Mouse (Mus musculus) kidney, postnatal 14 days (tissue): Measurements from ENCODE around the gene Farsa.
"Not testable (repeated sequence)": the region's sequence is repeated elsewhere in the genome, so short reads cannot be mapped to it uniquely, and the experiment has no call there.

Experiments
- DNase-seq: peaks from one replicate; pipeline ENCODE4 v3.0.0; 2022; ENCODE audit warnings: mixed read lengths

Gene Farsa

DNA sequence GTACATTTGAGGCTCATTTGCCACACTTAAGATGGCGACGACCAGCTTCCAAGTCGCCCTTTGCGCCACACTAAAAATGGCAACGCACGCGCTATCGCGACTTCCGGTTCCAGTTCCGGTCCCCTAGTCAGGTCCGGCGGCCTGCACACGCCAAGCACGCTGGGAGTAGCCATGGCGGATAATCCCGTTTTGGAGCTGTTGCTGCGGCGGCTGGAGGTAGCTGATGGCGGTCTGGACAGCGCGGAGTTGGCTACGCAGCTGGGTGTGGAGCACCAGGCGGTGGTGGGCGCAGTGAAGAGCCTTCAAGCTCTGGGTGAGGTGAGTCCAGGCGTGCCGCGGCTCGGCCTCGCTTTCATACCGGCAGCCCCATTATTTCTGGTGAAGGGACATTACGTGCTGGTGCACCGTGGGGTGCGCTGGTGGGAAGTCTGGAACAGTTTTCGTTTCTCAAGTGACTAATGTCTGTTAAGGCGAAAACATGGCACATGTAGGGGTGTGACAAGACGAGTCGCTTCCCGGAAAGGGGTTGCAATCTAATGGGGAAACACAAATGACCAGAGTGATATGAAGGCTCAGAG is at the start of gene Farsa:
TSS of gene Farsa (plus strand) at position 126 of the 578 bp plus-strand sequence.
- peak; percentile 94 for DNase-seq

- DNase-seq = no peak
Observed at GRCm38 (mm10) chr8:84809109-84809940, 47.5 kb upstream of the Farsa start.

DNA sequence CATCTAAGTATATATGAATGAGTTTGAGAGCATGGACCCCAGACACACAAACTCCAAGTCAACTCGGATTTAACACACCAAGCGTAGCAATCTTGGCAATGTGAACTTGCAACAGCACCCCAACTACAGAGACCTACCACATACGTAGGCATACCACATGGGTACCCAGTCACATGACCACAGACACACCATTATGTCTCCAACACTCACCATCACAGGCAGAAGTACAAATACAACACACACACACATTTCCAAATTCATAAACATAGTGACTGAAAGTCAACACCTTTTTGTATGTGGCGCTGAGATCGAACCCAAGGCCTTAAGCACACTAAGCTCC is 46.9 kb upstream of the Farsa start:
- DNase-seq = no peak

DNA sequence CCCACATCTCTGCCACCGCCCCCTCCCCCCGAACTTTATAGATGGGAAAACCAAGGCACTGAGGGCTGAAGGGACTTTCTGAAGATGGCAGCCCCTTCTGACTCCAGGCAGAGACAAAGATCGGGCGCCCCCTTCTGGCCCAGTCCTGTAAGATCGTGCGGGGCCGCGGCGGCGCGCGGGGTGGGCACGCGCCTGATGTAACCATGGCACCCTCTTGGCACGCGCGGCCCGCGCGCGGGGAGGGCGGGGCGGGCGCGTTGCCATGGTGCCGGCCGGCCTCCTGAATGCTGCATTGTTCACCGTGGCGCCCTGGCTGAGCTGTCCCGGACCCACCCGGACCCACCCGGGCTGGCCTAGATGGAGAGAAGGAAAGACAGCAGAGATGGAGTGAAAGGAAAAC is 45.9 kb upstream of the Farsa start:
- peak; percentile 94 for DNase-seq

DNA sequence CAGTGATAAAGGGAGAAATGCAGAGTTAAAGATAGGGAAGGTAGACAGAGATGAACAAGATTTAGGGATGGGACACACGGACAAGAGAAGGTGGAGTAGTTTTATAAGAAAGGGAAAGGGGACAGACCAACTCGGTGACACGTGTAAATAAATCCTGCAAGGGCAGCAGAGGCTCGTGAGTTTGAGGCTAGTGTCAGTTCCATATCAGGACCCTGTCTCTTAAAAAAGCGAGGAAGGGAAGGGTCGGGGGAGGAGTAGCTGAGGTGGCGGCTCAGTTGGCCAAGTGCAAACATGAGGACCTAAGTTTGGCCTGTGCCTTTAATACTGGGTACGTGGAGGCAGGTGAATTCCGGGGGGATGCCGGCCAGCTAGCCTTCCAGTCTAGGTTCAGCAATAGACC is 45.5 kb upstream of the Farsa start:
- DNase-seq = no peak

GRCm38 (mm10) chr8:84813059-84813458 is 43.7 kb upstream of the Farsa start:
- DNase-seq = peak; percentile 82

- DNase-seq = no peak
Observed at GRCm38 (mm10) chr8:84813830-84814229, 43.0 kb upstream of the Farsa start.

GRCm38 (mm10) chr8:84814240-84814554 is 42.6 kb upstream of the Farsa start:
- DNase-seq = no peak

- DNase-seq = no peak
Observed at GRCm38 (mm10) chr8:84814555-84815441, 42.0 kb upstream of the Farsa start.

DNA sequence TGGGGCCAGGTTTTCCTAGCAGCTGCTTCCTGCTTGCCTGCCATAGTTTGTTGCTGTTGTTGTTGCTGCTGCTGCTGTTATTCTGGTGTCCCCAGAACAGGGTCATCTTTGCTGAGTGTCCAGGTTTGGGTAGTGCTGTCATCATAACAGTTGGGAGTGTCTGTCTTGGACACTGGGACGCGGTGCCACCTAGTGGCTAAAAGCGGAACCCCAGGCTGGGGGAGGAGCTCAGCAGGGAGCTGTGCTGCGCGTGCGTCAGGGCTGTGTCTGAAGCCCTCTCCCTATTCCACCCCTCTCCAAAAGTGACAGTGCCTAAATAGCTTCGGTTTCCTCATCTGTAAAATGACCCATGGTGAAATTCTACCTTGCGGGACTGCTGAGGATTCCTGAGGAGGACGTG is 41.2 kb upstream of the Farsa start:
- peak; percentile 94 for DNase-seq

DNA sequence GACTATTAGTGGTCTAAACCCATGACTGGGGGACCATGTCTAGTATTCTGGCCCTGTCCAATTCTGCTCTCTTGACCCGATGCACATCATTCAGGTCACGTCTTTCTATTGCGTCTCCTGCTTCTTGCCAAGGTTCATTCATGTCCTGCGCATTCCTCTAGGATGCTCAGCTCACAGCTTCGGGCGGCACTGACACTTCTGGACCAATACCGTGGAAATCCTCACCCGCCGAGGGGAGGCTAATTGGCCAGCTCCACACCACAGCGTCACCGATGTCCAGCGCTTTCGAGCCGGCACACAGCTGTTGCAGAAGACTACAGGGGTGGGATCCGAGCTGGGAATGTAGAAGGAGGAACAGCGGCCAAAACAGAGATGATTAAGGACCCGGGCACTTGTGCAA is 40.7 kb upstream of the Farsa start:
- no peak for DNase-seq

DNA sequence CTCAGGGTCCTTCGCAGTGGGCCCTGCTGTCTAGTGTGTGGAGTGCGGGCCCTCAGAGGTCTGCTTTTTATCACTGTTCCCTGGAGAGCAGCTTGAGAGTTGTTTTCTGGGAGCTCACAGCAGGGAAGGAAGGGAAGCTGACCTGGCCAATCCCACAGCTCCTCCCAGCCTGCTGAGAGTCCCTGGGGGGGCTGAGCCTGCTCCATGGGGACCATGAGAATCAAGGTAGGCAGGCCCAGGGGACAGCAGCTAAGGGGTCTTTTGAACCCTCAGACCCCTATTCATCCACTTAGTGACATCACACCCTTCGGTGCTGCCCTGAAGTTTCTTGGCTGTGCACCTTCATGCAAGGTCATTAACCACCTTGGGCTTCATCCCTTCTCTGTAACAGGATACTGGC is 34.1 kb upstream of the Farsa start, which contains the start of gene Dand5:
TSS of gene Dand5 (minus strand) at position 101 of the 400 bp plus-strand sequence.
- no peak for DNase-seq

DNA sequence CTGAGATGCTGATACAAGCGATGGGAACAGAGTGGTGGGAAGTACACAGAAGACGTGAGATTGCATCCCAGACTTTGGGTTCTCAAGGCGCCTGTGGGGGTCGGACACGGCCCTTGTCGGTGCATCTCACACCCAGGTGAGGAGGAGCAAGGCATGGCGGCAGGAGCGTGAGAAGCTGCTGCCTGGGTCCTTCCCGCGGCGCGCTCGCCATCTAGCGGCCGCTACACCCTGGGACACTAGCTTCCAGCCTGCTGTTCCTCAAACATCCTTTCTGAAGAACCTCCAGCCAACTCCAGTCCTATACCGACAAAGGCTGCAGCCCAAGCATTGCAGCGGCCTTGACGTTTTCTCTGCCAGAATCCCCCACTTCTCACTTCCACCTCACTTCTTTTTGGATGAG is 33.1 kb upstream of the Farsa start:
- DNase-seq = peak; percentile 64

DNA sequence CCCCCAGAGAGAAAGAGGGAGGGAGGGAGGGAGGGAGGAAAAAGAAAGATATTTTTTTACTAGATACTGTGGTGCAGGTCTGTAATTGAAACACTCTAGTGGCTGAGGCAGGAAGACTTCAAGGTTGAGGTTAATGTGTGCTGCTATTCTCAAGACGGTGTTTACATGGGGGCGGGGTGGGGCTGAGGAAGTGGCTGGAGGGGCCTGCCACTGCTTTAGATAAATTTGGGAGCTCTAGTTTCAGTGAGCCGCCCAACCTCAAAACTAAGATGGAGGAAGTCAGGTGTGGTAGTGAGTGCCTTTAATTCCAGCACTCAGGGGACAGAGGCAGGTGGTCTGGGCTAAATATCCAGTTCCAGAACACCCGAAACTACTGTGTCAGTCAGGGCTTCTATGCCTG is 31.2 kb upstream of the Farsa start:
- no peak for DNase-seq

- not testable (repeated sequence) for DNase-seq
Observed at GRCm38 (mm10) chr8:84826518-84826917, 30.3 kb upstream of the Farsa start.

- DNase-seq = no peak
Observed at GRCm38 (mm10) chr8:84831490-84831889, 25.3 kb upstream of the Farsa start, which contains the start of gene Gadd45gip1. Gadd45gip1 (plus strand) TSS chr8:84831522.

DNA sequence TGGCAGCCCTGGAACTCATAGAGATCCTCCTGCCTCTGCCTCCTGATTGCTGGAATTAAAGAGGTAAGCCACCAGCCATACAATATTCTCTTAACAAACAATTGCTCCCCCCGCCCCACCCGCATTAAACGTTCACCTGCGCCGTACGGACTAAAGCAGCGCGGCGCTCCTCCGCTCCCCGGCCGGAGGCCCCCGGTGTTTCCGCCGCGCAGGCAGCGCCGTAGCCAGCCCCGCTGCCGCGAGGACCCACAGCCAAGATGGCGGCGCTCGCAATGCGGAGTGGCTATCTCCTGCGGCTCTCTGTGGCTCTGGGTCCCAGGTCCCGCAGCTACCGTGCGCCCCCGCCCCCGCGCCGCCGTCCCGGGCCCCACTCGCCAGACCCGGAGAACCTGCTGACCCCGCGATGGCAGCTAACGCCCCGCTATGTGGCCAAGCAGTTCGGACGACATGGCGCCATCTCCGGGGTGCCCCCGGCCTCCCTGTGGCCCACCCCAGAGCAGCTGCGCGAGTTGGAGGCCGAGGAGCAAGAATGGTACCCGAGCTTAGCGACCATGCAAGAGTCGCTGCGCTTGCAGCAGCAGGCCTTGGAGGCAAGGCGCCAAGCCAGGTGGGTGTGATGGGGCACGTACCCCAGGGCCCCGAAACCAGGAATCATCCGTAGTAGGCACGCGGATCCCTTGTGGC is 24.6 kb upstream of the Farsa start:
- peak; percentile 88 for DNase-seq

DNA sequence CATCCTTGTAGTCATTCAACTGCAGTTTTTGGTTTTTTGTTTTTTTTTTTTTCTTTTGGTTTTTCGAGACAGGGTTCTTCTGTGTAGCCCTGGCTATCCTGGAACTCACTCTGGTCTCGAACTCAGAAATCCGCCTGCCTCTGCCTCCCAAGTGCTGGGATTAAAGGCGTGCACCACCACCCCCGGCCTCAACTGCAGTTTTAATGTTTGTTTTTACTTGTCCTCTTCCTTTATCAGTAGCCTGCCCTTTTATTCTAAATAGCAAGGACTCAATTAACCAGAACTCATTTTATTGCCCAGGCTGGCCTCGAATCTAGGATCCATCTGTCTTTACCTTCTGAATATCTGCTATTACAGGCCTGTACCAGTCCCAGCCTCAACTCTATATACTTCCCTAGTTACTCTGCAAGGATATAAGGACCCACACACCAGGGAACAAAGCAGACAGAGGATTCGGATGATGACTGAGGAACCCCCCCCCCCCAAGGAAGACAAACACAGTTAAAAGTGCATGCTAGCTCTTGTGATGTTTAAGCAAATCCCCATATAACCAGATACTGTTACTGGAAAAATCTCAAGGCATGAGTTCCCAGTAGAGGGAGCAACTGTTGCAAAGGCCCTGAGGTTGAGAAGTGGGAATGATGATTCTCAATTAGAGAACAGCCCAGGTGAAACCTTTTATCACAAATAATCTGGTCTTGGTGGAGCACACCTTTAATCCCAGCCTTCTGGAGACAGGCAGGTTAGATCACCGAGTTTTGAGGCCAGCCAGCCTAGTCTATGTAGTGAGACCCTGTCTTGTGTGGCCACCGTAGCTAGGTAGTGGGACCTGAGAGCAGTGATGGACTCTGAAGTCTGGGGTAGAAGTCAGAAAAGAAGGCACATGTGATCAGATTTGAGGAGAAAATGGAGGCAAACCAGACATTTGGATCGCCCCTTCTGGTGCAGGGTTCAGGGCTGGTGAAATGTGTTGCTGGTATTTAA is 23.7 kb upstream of the Farsa start:
- no peak for DNase-seq

DNA sequence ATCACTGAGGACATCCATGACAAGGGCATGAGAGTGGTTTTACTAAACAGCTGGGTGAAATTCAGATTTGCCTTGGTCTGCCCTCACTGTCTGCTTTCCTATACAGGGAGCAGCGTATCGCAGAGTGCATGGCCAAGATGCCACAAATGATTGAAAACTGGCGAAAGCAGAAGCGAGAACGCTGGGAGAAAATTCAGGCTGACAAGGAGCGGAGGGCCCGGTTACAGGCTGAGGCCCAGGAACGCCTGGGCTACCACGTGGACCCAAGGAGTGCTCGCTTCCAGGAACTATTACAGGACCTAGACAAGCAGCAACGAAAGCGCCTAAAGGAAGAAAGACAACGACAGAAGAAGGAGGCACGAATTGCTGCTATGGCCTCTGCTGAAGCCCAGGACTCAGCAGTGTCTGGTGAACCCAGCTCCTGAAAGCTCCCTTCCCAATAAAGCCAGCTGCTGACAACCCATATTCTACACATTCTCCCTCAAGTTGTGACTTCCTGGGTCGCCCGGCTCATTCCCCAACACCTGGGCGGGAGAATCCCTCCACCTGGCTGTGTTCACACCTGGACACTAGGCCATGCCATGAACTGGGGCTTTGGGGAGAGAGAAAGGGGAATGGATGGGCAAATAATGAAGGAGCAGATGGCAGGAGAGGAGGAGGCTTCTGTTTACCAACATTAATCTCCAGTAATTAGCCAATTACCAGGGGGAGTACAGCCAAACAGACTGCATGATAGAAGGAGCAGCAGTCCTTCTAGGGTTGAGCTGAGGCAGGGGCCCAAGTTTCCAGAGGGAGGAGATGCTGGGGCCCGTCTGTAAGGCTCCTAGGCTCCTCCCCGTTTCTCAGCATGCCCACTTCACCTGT is 22.6 kb upstream of the Farsa start:
- no peak for DNase-seq
